Mouse (Mus musculus) regulatory T cell (primary cell): Measurements from ENCODE around the gene Arf6.

ENCODE experiments used
- in situ Hi-C: fragments of 300-600 bp; cut with MboI, MseI; formaldehyde crosslinking; loops from one replicate; pipeline ENCODE4 v1.15.1; 2025; ENCODE audit warnings: high pct_unique_total_duplicates

Gene Arf6

DNA sequence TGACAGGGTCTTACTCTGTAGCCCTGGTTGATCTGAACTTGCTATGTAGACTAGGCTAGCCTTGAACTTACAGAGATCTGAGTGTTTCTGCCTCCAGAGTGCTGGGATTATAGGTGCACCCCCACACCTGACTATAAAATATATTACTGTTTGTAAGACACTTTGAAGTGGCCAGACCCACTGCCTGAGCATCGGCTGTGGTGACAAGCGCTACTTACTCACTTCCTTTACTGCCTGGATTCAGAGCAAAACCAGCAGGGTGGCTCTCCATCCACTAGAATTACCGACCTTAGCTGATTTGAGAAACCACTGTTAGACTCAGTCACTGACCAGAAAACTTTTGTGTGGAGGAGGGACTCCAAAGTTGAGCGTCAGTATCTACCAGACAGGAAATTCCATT lies 40.0 kb downstream of the Arf6 start:
- in situ Hi-C loops = no loop called here

- in situ Hi-C loops = no loop called here
Observed at GRCm38 (mm10) chr12:69413303-69413702, 41.4 kb downstream of the Arf6 start.

DNA sequence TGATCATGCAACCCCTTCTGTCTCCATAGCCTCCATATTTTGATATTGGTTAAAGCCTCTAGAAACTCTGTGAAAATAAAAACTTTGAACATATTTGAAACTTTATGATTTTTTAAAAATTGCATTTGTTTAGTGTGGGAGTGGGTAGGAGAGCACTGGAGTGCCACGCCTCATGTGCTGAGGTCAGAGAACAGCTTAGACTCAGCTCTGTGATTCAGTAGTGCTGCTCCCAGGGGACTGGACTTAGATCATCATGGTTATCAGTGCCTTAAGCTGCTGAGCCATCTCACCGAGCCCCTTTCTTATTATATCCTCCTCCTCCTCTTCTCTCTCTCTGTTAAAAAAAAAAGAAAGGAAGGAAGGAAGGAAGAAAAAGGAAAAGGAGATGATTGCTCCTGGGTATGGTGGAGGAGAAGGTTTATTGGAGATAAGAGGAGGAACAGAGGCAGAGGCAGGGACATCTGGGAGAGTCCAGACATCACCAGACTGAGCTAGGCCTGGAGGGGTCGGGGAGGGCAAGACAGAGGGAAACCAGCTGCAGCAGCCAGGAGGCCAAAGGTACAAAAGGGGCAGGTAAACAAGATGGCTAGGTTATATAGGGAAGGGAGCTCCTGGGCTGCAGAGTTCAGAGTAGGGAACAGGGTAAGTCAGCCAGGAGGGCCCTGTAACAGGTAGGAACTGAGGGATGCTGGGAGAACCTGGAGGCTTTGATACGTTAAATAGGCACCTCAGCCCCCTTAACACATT lies 43.0 kb downstream of the Arf6 start:
- in situ Hi-C loops = no loop called here

DNA sequence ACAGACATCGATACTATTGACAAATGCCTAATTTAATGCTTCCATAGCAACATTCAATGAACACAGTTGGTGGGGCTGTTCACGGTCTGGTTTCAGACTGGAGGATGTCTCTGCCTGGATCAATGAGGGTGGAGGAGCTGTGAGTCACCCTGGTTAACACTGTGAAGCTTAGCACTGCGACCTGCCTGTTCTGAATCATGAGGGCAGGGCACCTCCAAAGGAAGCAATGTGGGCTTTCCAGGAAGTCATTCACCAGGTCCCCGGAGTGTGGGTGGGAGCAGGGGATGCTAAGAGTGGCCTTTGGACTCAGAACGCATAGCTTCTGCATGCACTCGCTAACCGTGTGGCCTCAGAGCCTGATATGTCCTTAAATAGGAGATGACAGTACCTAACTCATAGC lies 44.8 kb downstream of the Arf6 start:
- in situ Hi-C loops = no loop called here

DNA sequence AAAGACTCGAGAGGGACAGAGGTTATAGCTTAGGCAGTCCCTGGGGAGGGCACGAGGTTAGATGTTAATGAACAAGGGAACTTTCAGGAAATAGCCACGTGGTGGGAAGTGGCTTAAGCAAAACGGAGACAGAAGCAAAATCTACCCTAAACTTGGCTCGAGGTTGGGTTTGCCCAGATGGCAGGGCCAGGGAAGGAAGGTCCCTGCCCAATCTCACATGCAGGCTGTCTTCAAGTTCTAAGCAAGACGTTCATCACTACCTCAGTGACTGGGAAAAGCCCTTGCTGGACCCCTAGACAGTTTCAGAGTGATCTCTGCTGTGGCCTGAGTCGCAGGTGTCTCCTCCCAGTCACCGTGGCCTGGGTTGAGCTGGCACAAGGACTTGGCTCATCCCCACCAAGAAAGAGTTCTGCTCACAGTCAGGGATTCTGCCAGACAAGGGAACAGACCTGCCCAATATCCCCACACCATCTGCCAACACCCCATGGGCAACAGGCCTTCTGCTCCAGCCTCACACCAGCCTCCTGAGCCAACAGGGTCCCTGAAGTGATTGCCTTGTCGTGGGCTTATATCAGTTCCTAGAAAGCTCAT lies 45.8 kb downstream of the Arf6 start:
- in situ Hi-C loops = no loop called here

DNA sequence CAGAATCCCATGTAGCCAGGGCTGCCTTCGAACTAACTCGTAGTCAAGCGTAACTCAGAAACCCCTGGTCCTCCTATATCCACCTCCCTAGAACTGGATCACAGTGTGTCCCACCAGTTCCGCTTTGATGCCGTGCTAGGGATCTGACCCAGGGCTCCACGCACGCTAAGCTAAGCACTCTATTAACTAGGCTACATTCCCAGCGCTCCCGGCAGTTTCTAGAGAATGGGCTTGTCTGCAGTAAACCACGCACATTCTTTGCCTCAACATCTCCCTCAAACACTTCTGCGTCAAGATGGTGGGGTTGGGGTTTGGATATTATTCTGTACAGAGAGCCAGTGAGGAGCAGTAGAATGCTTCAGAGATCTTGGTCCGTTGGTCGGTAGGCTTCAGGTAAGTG lies 46.7 kb downstream of the Arf6 start:
- in situ Hi-C loops = no loop called here

GRCm38 (mm10) chr12:69419017-69419605 lies 47.2 kb downstream of the Arf6 start:
- in situ Hi-C loops = no loop called here

DNA sequence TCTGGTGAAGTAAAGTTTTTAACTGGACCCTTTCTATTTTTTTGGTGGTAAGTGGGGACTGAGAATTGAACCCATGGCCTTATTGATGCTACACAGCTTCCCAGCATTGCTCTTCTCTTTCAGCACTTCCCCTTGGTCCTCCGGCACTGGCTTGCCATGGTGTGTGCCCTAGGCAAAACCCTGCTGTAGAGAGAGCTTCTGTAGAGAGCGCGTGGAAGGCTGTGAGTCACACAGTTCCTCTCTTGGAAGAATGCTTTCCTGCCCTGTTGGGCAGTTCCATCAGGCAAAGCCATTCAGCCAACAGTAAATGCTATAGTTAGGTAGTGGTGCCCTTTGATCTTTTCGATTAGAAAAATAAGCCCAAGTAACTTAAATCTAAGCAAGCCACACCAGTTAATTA lies 47.7 kb downstream of the Arf6 start:
- in situ Hi-C loops = no loop called here

DNA sequence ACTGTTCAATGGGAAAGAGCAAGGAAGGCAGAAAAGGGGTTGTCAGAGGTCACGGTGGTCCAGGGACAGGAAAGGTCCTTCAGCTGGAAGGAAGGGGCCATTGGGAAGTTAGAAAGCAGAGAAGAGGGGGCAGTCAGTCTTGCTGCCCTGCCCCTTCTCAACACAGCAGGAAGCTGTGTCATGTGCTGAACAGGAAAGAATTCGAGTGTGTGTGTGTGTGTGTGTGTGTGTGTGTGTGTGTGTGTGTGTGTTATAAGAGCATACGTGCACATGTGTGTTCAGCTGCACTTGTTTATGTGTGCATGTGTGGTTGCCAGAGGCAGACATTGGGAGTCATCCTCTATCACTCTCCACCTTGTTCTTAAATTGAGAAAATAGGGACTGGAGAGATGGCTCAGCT lies 48.8 kb downstream of the Arf6 start:
- in situ Hi-C loops = no loop called here

- in situ Hi-C loops = no loop called here
Observed at GRCm38 (mm10) chr12:69422827-69423537, 51.0 kb downstream of the Arf6 start.
